Mouse (Mus musculus): Measurements from ENCODE around the gene Bcl7b.
"Not testable (repeated sequence)": the region's sequence is repeated elsewhere in the genome, so short reads cannot be mapped to it uniquely, and the experiment has no call there.

Gene Bcl7b

DNA sequence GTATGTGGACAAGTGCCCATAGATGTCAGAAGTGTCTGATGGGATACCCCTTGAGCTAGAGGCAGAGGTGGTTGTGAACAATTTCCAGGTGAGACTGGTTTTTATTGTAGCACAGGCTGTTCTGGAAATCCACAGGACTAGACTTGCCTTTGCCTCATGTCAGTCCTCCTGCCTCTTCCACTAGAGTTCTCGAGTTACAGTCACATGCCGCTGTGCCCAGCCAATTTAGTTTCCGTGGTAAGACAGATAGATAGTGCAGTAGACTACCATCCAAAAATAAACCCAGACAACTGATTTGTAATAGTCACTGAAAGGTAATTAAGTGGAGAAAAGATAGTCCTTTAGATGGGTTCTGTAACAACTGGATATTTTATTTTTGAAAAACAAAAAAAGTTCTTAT lies 34.7 kb downstream of the Bcl7b start:
- CTCF ChIA-PET, result no interaction called here

DNA sequence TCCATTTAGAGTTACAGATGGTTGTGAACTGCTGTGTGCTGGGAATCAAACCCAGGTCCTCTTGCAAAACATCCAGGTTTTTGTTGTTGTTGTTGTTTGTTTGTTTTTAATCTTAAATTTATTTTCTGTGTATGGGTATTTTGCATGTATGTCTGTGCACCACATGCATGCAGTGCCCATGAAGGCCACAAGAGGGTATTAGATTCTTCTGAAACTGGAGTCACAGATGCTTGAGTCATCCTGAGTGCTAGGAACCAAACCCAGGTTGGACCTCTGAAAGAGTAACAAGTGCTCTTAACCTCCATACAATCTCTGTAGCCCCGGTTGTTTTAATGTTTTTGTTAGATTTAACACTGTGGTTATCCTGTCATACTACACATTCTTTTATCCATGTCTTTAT lies 40.1 kb downstream of the Bcl7b start:
- CTCF ChIA-PET, result no interaction called here

DNA sequence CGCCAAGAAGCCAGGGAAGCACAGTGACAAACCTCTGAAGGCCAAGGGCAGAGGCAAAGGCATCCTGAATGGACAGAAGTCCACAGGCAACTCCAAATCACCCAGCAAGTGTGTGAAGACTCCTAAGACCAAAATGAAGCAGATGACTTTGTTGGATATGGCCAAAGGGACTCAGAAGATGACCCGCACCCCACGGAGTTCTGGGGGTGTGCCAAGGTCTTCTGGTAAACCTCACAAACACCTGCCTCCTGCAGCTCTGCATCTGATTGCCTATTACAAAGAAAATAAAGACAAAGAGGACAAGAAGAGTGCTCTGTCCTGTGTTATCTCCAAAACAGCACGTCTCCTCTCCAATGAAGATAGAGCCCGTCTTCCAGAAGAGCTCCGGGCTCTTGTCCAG lies 48.8 kb downstream of the Bcl7b start:
- CTCF ChIA-PET, result no interaction called here

DNA sequence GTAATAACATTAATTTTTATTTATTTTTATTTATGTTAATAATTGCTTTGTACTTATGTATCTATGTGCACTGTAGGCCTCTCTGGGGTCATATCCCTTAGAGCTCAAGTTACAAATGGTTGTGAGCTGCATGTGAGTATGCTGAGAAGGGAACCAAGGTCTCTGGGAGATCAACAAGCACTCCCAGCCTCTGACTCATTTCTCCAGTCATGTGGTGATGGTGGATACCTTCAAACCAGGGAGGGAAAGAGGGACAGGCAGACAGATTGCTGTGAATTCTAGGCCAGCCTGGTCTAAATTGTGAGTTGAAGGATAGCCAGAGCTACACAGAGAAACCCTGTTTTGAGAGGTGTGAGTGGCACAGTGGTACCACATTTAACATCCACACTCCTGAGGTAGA lies 52.9 kb downstream of the Bcl7b start:
- CTCF ChIA-PET, result no interaction called here

DNA sequence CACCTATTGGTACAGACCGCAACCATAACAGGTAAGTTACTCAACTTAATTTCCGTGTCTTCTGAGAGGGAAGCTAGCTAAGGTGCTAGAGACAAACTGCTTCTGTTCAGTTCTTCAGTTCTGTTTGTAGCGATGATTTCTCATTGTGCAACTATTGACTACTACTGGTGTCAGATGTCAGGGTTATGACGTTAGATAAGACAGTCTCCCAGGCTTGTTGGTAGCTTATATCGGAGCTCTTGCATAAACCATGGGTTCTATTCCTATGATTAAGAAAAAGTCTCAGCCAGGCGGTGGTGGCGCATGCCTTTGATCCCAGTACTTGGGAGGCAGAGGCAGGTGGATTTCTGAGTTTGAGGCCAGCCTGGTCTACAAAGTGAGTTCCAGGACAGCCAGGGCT lies 54.0 kb downstream of the Bcl7b start:
- CTCF ChIA-PET, result no interaction called here

DNA sequence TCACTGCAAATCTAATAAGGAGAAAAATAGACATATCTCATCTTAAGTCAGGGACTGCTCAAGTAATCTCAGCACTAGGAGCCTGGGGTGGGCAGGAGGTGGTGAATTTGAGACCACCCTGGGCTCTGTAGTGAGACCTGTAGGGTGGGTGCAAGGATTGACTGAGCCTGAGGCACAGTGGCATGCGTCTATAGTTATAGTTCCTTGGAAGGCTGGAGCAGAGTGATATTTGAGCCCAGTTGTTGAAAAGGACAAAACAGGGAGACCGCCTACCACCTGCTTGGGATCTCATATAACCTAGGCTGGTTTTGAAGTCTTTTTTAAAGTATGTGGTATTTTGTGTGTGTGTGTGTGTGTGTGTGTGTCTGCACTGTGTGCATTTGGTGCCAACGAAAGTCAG lies 56.1 kb downstream of the Bcl7b start:
- CTCF ChIA-PET, result no interaction called here

DNA sequence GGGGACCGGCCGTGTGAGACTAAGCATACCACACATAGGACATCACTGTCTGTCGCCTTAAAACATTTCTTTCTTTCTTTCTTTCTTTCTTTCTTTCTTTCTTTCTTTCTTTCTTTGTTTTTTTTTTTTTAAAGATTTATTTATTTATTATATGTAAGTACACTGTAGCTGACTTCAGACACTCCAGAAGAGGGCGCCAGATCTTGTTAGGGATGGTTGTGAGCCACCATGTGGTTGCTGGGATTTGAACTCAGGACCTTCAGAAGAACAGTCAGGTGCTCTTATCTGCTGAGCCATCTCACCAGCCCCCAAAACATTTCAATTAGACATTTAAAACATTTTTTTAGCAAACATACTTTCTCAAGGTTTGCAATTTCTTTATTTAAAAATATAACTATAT lies 57.8 kb downstream of the Bcl7b start:
- CTCF ChIA-PET, result not testable (repeated sequence)

DNA sequence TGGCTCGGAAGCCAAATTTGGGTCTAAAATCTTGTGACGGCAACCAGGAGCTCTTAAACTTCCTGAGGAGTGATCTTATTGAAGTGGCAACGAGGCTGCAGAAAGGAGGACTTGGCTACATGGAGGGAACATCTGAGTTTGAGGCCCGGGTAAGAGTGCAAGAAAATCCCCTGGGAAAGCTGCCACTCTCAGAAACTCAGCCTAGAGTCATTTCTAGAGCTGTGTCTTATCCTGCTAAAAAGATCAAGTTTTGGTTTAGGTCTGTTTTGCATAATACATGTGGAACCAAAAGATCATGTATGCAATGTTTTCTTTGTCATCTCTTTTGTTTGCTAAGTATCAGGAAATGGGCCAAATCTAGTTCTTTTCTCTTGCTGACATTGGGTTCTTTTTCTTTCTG lies 62.1 kb downstream of the Bcl7b start:
- CTCF ChIA-PET, result interaction anchor here (0.5 to 0.7 kb wide), 2 partner anchors 121 to 167 kb away, joined by 4 to 6 read pairs; no protein-coding TSS in a partner anchor

Measured in spleen, embryonic (tissue).